Mouse (Mus musculus) liver, embryonic 11.5 days (tissue): ENCODE data around the gene Gm47791. TPM values are rescaled to one million over a fixed set of nuclear protein-coding genes. Genes with fewer than 3 reads are reported as not detected.
A peak's percentile ranks its signal among the peaks of the same experiment; 100 is the strongest.

Experiments used
- ATAC-seq: fragments of 200-750 bp; cut with Nextera tagmentation; replicated peaks from 2 replicates; pipeline ENCODE4 v1.8.0; 2017; ENCODE audit warnings: moderate number of reproducible peaks, mild to moderate bottlenecking, moderate TSS enrichment, moderate library complexity; ENCODE audit not compliant: low FRiP score
- DNase-seq: peaks from one replicate; pipeline ENCODE4 v3.0.0-alpha.2; 2017; ENCODE audit warnings: low spot score
- H3K27ac ChIP-seq: fragments of 300-500 bp; sonication (generic); 2 replicates; pipeline ENCODE4 v1.5.1; 2014; ENCODE audit warnings: mild to moderate bottlenecking, low read depth, low read length, control low read depth
- H3K27me3 ChIP-seq: fragments of 300-500 bp; sonication (generic); replicated peaks from 2 replicates; pipeline ENCODE4 v1.6.1; 2014; ENCODE audit warnings: low read length, mixed read lengths; ENCODE audit not compliant: control insufficient read depth, insufficient read depth
- H3K36me3 ChIP-seq: fragments of 300-500 bp; sonication (generic); 2 replicates; pipeline ENCODE4 v1.6.1; 2014; ENCODE audit warnings: mild to moderate bottlenecking, low read length, moderate library complexity, mixed read lengths; ENCODE audit not compliant: control insufficient read depth, insufficient read depth
- H3K4me1 ChIP-seq: fragments of 300-500 bp; sonication (generic); replicated peaks from 2 replicates; pipeline ENCODE4 v1.6.1; 2014; ENCODE audit warnings: low read length, mixed read lengths; ENCODE audit not compliant: control insufficient read depth, insufficient read depth
- H3K4me2 ChIP-seq: fragments of 300-500 bp; sonication (generic); 2 replicates; pipeline ENCODE4 v1.6.1; 2014; ENCODE audit warnings: mild to moderate bottlenecking, control low read depth, moderate library complexity
- H3K4me3 ChIP-seq: fragments of 300-500 bp; sonication (generic); 2 replicates; pipeline ENCODE4 v1.5.1; 2014; ENCODE audit warnings: low read depth, low read length, control low read depth
- H3K9ac ChIP-seq: fragments of 300-500 bp; sonication (generic); 2 replicates; pipeline ENCODE4 v1.6.1; 2014; ENCODE audit warnings: low read depth, low read length, control low read depth
- H3K9me3 ChIP-seq: fragments of 300-500 bp; sonication (generic); 2 replicates; pipeline ENCODE4 v1.6.1; 2016; ENCODE audit warnings: low read length, inconsistent platforms, mixed read lengths; ENCODE audit not compliant: control insufficient read depth
- WGBS: fragments of 180-500 bp; shearing (Covaris S2); extraction: QIAGEN DNeasy Blood & Tissue Kit; methylation state at CpG from one replicate; pipeline ENCODE4 v1.1.7; 2014; 5-methylcytosine and 5-hydroxymethylcytosine counted together
- polyA plus RNA-seq: library from polyadenylated mRNA; unstranded; fragments of >200 nt; fragmentation: Nextera tagmentation; extraction: Ambion mirVana; gene quantifications from 2 replicates; pipeline ENCODE4 v1.2.1, GENCODE M21; 2014

Gene Gm47791
- polyA plus RNA-seq, 1 experiment from 2014 or later, result not detected

- no peak overlapping the region for H3K9ac ChIP-seq
- no peaks in the 10 kb centered on the region for H3K9me3 ChIP-seq
- WGBS, result 62% methylated on average over 2 of the region's 2 CpGs
- 0 out of 2 replicates have a peak, but pooled peaks cover 2% of the 10 kb centered on the region for H3K4me1 ChIP-seq
- no peaks in the 10 kb centered on the region for H3K27me3 ChIP-seq
- H3K4me2 ChIP-seq, result no peak overlapping the region
- ATAC-seq (peak; percentile 78), DNase-seq (no peak)
- peaks cover 8% of the 10 kb centered on the region; the same call in 1 of the 2 replicates for H3K36me3 ChIP-seq
- 0 out of 2 replicates have a peak overlapping the region, but pooled peaks have one; percentile 5 for H3K27ac ChIP-seq
- H3K4me3 ChIP-seq, result no peak overlapping the region
Observed at GRCm38 (mm10) chr1:82747714-82748452, 23.2 kb downstream of the Gm47791 start.

DNA sequence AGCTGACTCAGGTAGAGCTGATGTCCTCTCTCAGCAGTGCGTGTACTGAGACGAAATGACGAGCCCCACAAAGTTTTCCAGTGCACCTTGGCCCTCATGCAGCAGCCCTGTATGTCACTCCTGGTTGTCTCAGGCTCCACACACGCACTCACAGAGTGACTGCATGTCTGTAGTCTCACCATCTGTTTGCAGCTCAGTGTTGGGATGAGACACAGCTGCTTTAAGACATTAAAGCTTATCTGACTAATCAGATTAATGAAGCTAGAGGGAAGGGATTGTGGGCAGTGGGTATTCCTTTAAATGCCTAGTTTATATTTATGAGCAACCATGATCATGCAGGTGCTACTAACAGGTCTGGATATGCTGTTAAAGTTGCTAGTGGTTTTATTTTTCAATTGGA lies 24.6 kb downstream of the Gm47791 start:
- Histone ChIP-seq H3K4me2 (no peak overlapping the region), H3K27me3 (no peaks in the 10 kb centered on the region), H3K4me3 (no peak overlapping the region), H3K9ac (no peak overlapping the region), H3K9me3 (no peaks in the 10 kb centered on the region), H3K36me3 (peaks cover 6% of the 10 kb centered on the region; the same call in 1 of the 2 replicates), H3K4me1 (0 out of 2 replicates have a peak, but pooled peaks cover 2% of the 10 kb centered on the region), H3K27ac (no peak overlapping the region)
- WGBS, result 92% methylated on average over 4 of the region's 4 CpGs
- no peak for DNase-seq
- ATAC-seq, result no peak

- ATAC-seq, result no peak
- peaks cover 8% of the 10 kb centered on the region; the same call in 1 of the 2 replicates for H3K36me3 ChIP-seq
- no peak overlapping the region for H3K4me2 ChIP-seq
- H3K9ac ChIP-seq, result no peak overlapping the region
- H3K9me3 ChIP-seq, result no peaks in the 10 kb centered on the region
- no peak overlapping the region for H3K4me3 ChIP-seq
- WGBS, result 90% methylated on average over 3 of the region's 3 CpGs
- H3K27ac ChIP-seq, result no peak overlapping the region
- H3K27me3 ChIP-seq, result no peaks in the 10 kb centered on the region
- no peak for DNase-seq
- H3K4me1 ChIP-seq, result 0 out of 2 replicates have a peak, but pooled peaks cover 2% of the 10 kb centered on the region
Observed at GRCm38 (mm10) chr1:82743962-82744361, 27.1 kb downstream of the Gm47791 start.

- Histone ChIP-seq H3K36me3 (peaks cover 8% of the 10 kb centered on the region; the same call in 1 of the 2 replicates), H3K4me3 (no peak overlapping the region), H3K27ac (no peak overlapping the region), H3K4me1 (no peaks in the 10 kb centered on the region), H3K9me3 (no peaks in the 10 kb centered on the region), H3K4me2 (no peak overlapping the region), H3K27me3 (no peaks in the 10 kb centered on the region), H3K9ac (no peak overlapping the region)
- 85% methylated on average over 7 of the region's 7 CpGs for WGBS
- DNase-seq (no peak), ATAC-seq (no peak)
Observed at GRCm38 (mm10) chr1:82741539-82741938, 29.5 kb downstream of the Gm47791 start.

DNA sequence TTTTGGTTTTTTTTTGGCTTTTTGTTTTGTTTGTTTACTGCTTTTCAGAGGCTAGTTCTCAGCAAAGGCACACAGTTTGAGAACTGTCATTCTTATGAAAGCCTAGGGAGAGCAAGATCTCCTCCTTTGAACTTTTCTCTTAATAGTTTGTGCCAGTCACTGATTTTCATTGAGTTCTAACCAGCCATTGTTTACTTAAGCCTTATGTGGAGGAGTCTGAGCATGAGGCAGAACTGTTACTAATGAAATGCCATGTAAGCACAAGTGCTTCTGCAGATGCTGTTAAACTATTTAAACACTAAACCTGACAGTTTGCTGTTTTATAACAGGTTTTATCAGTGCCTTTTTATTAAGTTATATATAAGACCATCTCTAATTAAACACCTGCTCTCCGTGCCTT lies 33.0 kb downstream of the Gm47791 start:
- H3K27ac ChIP-seq, result no peak overlapping the region
- no peak for ATAC-seq
- no peak overlapping the region for H3K4me3 ChIP-seq
- H3K27me3 ChIP-seq, result no peaks in the 10 kb centered on the region
- no peaks in the 10 kb centered on the region for H3K4me1 ChIP-seq
- no peaks in the 10 kb centered on the region for H3K9me3 ChIP-seq
- no peak overlapping the region for H3K4me2 ChIP-seq
- WGBS, result 84% methylated on average over 1 of the region's 1 CpGs
- H3K9ac ChIP-seq, result no peak overlapping the region
- H3K36me3 ChIP-seq, result peaks cover 17% of the 10 kb centered on the region; the same call in 1 of the 2 replicates
- DNase-seq, result no peak

- no peaks in the 10 kb centered on the region for H3K4me1 ChIP-seq
- no peaks in the 10 kb centered on the region for H3K27me3 ChIP-seq
- H3K27ac ChIP-seq, result no peak overlapping the region
- H3K9me3 ChIP-seq, result no peaks in the 10 kb centered on the region
- DNase-seq (no peak), ATAC-seq (peak; percentile 71)
- 70% methylated on average over 1 of the region's 1 CpGs for WGBS
- H3K4me2 ChIP-seq, result no peak overlapping the region
- peaks cover 21% of the 10 kb centered on the region for H3K36me3 ChIP-seq
- no peak overlapping the region for H3K9ac ChIP-seq
- H3K4me3 ChIP-seq, result no peak overlapping the region
Observed at GRCm38 (mm10) chr1:82733357-82733756, 37.7 kb downstream of the Gm47791 start.

DNA sequence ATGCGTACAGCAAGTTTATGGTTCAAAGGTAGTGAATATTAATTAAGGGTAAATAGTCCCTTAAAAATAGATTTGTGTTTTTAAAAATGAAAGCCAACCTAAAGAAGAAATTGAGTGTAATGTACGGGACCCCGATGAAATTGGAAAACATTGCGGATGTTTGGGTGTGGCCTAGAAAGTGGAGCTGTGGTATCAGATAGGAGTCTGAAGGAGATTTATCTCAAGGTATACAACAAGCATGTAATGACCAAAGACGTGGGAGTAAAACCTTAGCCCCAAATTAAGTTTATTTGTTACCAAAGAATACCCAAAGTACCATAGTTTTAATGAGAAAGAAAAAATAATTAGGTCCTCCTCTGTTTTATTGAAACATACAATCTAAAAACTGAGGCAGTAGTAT lies 44.6 kb downstream of the Gm47791 start:
- ATAC-seq (no peak; the same call in 1 of the 2 replicates), DNase-seq (no peak)
- Histone ChIP-seq H3K9ac (peak overlapping the region; percentile 94), H3K27ac (peak overlapping the region; percentile 70; the same call in 1 of the 2 replicates), H3K4me3 (peak overlapping the region; percentile 87), H3K9me3 (no peaks in the 10 kb centered on the region), H3K27me3 (no peaks in the 10 kb centered on the region), H3K36me3 (peaks cover 9% of the 10 kb centered on the region), H3K4me1 (peaks cover 7% of the 10 kb centered on the region), H3K4me2 (peak overlapping the region; percentile 87)
- WGBS, result 49% methylated on average over 5 of the region's 5 CpGs

GRCm38 (mm10) chr1:82725875-82726185 lies 45.2 kb downstream of the Gm47791 start:
- Histone ChIP-seq H3K9ac (peak overlapping the region; percentile 94), H3K4me2 (peak overlapping the region; percentile 87), H3K27me3 (no peaks in the 10 kb centered on the region), H3K4me3 (peak overlapping the region; percentile 87), H3K36me3 (peaks cover 5% of the 10 kb centered on the region), H3K4me1 (peaks cover 7% of the 10 kb centered on the region), H3K9me3 (no peaks in the 10 kb centered on the region), H3K27ac (peak overlapping the region; percentile 70)
- DNase-seq (no peak), ATAC-seq (peak; percentile 57)
- 32% methylated on average over 4 of the region's 4 CpGs for WGBS
